Mouse (Mus musculus) kidney, postnatal 25 days (tissue): Measurements from ENCODE around the gene Cherp.

Source experiments
- DNase-seq, 2 experiments: peaks; one replicate each; pipeline ENCODE4 v3.0.0; 2021; ENCODE audit warnings: mixed read lengths in 2 of 2

The Cherp gene

GRCm38 (mm10) chr8:72470684-72471083 is 4.3 kb downstream of the Cherp start:
- peak; percentile 46 to 69 for DNase-seq

- no peak for DNase-seq
Measured at GRCm38 (mm10) chr8:72469984-72470383, 5.0 kb downstream of the Cherp start.

GRCm38 (mm10) chr8:72469243-72469642 is 5.8 kb downstream of the Cherp start:
- DNase-seq = peak; percentile 46 to 58

GRCm38 (mm10) chr8:72464211-72464610 is 10.8 kb downstream of the Cherp start:
- DNase-seq = no peak

GRCm38 (mm10) chr8:72459881-72460533 is 15.0 kb downstream of the Cherp start:
- no peak for DNase-seq

DNA sequence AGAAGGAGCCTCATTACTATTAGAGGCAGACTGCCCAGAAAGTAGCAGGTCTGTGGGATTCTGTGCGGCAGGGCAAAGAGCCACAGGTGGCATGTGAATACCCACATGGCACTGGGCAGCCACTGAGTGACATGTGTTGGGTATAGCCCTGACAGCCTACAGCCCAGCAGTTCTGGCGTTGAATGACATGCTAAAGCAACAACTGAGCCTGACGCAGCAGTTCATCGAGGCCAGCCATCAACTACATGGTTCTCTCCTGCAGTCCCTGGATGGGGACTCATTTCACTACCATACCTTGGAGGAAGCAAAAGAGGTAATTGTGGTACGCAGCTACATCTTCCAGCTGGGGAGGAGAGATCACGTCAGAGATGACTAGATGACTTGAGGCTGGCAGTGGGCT is 16.6 kb downstream of the Cherp start:
- DNase-seq = no peak

- DNase-seq = no peak
Measured at GRCm38 (mm10) chr8:72457806-72458205, 17.2 kb downstream of the Cherp start.

DNA sequence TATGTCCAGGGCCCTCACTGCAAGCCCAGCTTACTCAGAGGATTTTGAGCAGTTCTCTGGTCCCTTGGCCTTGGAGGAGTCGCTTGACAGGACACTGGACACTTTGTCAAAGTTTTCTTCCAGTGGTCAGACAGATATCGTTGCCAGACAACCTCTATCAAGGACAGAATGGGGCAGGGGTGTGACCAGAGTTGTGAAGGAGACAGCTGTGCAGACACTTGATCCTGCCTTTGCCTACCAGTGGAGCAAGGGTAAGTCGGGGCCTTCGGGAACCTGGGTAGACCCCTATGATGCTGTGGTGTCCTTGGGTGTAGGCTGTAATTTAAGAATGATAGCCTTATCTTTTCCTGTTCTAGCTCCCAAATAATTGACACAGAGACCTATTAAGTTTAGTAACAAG is 19.7 kb downstream of the Cherp start:
- DNase-seq = no peak

GRCm38 (mm10) chr8:72453904-72454303 is 21.1 kb downstream of the Cherp start:
- no peak for DNase-seq

DNA sequence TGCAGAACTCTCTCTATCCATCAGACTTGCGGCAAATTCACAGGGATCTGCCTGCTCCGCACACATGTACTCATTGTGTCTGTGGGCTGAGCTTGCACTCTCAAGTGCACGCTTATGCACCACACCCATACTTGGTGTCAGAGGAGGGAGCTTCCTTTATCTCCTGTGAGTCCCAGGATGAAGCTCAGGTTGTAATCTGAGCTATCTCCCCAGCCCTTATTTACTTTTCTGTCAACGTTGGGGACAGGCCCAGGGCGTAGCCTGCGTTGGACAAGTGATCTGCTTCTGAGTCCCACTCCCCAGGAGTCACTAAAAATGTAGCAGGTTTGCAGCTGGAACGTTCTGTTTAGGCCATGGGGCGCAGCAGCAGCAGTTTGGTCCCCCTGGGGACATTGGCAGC is 23.5 kb downstream of the Cherp start:
- no peak for DNase-seq

DNA sequence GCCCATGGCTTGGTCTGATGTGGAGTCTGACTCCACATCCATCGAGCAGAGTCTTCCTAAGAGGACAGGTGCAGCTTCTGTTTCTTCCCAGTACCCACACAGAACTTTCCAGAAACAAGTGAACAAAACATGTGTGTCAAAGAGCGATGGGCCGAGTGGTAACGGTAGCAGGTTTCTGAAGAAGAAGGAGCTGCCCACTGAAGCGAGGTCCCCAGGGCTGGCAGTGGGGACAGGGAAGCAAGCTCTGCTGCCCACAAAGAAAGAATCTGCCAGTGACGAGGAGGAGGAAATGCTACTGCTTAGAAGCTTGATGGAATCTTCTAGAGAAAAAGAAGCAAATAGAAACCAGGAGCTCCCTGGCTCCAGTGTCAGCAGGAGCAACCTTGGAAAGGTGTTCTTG is 30.0 kb downstream of the Cherp start:
- DNase-seq = no peak

GRCm38 (mm10) chr8:72443994-72444350 is 31.1 kb downstream of the Cherp start:
- no peak for DNase-seq

- DNase-seq = peak; percentile 99 to 100
Measured at GRCm38 (mm10) chr8:72443338-72443993, 31.6 kb downstream of the Cherp start, which contains the start of the genes Calr3 and 1700030K09Rik. Calr3 (minus strand) TSS chr8:72443870. 1700030K09Rik (plus strand) TSS chr8:72443880.

- no peak for DNase-seq
Measured at GRCm38 (mm10) chr8:72438248-72439015, 36.6 kb downstream of the Cherp start.

- DNase-seq = peak; percentile 70 to 74
Measured at GRCm38 (mm10) chr8:72434952-72435351, 40.1 kb downstream of the Cherp start.

DNA sequence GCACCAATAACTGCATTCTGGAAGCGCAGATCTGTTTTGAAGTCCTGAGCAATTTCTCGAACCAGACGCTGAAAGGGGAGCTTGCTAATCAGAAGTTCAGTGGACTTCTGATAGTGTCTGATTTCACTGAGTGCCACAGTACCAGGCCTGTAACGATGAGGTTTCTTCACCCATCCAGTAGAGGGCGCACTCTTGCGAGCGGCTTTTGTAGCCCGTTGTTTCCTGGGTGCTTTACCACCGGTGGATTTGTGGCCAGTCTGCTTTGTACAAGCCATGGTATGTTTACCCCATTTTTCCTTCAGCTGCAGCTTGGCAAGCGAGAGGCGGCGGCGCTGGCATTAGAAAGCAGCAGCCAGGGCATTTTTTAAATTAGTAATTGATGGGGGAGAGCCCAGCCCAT is 45.4 kb downstream of the Cherp start:
- peak in 1 of 2 experiments; percentile 42 for DNase-seq

- no peak for DNase-seq
Measured at GRCm38 (mm10) chr8:72422926-72423325, 52.1 kb downstream of the Cherp start.

GRCm38 (mm10) chr8:72421362-72422335 is 53.4 kb downstream of the Cherp start, which contains the start of gene Eps15l1:
Eps15l1 (minus strand) TSS chr8:72421460.
- DNase-seq = peak; percentile 100

DNA sequence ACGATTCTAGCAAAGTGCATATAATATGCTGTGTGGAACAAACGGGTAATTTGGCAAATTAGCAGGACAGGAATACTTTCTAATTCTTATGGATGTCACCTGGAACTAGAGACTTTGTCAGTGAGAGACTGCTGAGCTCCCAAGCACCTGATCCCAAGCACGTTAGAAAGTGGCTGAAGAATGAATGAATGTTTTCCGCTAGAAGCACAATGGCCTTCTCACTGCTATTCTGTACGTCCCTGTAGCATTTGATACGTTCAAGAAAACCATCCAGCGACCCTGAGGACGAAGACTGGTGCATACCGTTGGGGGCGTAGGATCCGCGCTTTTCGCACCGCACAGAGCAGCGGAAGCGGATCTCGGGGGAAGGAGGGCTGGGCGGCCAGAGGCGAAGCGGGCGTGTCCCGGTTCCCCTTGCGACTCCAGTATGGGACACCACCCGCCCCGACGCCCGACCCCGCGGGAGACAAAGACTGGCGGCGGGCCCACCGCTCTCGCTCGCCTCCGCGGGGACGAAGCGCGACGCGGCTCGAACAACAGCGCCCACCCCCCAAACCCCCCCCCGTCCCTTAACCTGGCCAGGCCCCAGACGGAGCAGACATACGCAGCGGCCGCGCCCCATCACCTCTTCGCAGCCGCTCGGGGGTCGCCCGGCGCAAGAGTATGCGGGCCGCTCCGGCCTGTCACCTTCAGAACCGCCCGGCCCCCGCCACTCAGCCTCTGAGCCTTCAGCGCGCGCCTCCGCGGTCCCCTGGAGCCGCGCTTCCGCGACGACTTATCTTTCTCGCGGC is 54.3 kb downstream of the Cherp start:
- DNase-seq = peak; percentile 37 to 61

GRCm38 (mm10) chr8:72418073-72418472 is 57.0 kb downstream of the Cherp start:
- DNase-seq = no peak

- DNase-seq = no peak
Measured at GRCm38 (mm10) chr8:72415252-72415651, 59.8 kb downstream of the Cherp start.

DNA sequence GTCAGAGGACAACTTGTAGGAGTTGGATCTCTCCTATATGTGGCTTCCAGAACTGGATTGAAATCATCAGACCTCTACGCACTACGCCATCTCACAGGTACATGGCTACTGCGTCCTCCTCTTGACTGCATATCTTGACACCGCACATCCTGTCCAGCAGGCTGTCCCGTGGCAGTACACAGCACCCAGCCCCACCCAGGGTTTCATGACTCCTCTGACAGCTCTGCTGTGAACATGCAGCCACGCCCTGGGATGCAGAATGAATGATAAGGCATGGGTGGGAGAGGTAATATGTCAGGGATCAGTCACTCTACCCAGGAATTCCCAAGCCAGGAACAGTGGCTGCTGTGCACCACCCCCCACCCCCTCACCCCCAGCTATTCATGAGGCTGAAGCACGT is 61.2 kb downstream of the Cherp start:
- DNase-seq = no peak
